Mouse (Mus musculus): ENCODE results near the gene Crisp2. TPM values are rescaled to one million over a fixed set of nuclear protein-coding genes. Genes with fewer than 3 reads are reported as not detected.

Crisp2 gene
- polyA plus RNA-seq, 1 experiment from 2014 or later, result not detected

- DNase-seq (ENCODE audit: low spot score), result no peak
- Histone ChIP-seq H3K9me3 (ENCODE audit: control insufficient read depth, low read length) (no peaks in the 10 kb centered on the region), H3K9ac (ENCODE audit: low read length) (no peak overlapping the region), H3K4me2 (replicated peaks; ENCODE audit: low read depth) (no peak overlapping the region), H3K36me3 (ENCODE audit: control insufficient read depth, insufficient read depth, low read length) (no peaks in the 10 kb centered on the region), H3K4me1 (replicated peaks; ENCODE audit: control insufficient read depth, insufficient read depth) (no peaks in the 10 kb centered on the region), H3K27me3 (ENCODE audit: control insufficient read depth, insufficient read depth, low read length) (no peaks in the 10 kb centered on the region), H3K4me3 (ENCODE audit: low read depth, low read length) (no peak overlapping the region), H3K27ac (replicated peaks) (no peak overlapping the region)
- ATAC-seq (ENCODE audit: low FRiP score, low TSS enrichment), result no peak
- no peak for TF ChIP-seq CTCF (IDR thresholded peaks at IDR 0.05; ENCODE audit: low read depth)
- no peak for TF ChIP-seq EP300 (optimal IDR thresholded peaks at IDR 0.05)
- 53% methylated on average over 9 of the region's 9 CpGs for WGBS
These were observed 14.7 kb upstream of the Crisp2 start for GRCm38 (mm10) chr17:40821477-40821876.

- WGBS, result 67% methylated on average over 4 of the region's 4 CpGs
- DNase-seq (ENCODE audit: low spot score) (no peak), ATAC-seq (ENCODE audit: low FRiP score, low TSS enrichment) (no peak)
- TF ChIP-seq EP300 (optimal IDR thresholded peaks at IDR 0.05) (no peak), CTCF (IDR thresholded peaks at IDR 0.05; ENCODE audit: low read depth) (no peak)
- H3K4me2 ChIP-seq (replicated peaks; ENCODE audit: low read depth), result no peak overlapping the region
- no peaks in the 10 kb centered on the region for H3K9me3 ChIP-seq (ENCODE audit: control insufficient read depth, low read length)
- no peaks in the 10 kb centered on the region for H3K4me1 ChIP-seq (replicated peaks; ENCODE audit: control insufficient read depth, insufficient read depth)
- no peak overlapping the region for H3K27ac ChIP-seq (replicated peaks)
- no peak overlapping the region for H3K4me3 ChIP-seq (ENCODE audit: low read depth, low read length)
- H3K9ac ChIP-seq (ENCODE audit: low read length), result no peak overlapping the region
- H3K36me3 ChIP-seq (ENCODE audit: control insufficient read depth, insufficient read depth, low read length), result no peaks in the 10 kb centered on the region
- H3K27me3 ChIP-seq (ENCODE audit: control insufficient read depth, insufficient read depth, low read length), result no peaks in the 10 kb centered on the region
These were observed 10.6 kb upstream of the Crisp2 start for GRCm38 (mm10) chr17:40817340-40817943.

- Histone ChIP-seq H3K27ac (replicated peaks) (no peak overlapping the region), H3K4me1 (replicated peaks; ENCODE audit: control insufficient read depth, insufficient read depth) (no peaks in the 10 kb centered on the region), H3K4me2 (replicated peaks; ENCODE audit: low read depth) (no peak overlapping the region), H3K9me3 (ENCODE audit: control insufficient read depth, low read length) (no peaks in the 10 kb centered on the region), H3K9ac (ENCODE audit: low read length) (no peak overlapping the region), H3K36me3 (ENCODE audit: control insufficient read depth, insufficient read depth, low read length) (no peaks in the 10 kb centered on the region), H3K4me3 (ENCODE audit: low read depth, low read length) (no peak overlapping the region), H3K27me3 (ENCODE audit: control insufficient read depth, insufficient read depth, low read length) (no peaks in the 10 kb centered on the region)
- ATAC-seq (ENCODE audit: low FRiP score, low TSS enrichment) (no peak), DNase-seq (ENCODE audit: low spot score) (no peak)
- TF ChIP-seq CTCF (IDR thresholded peaks at IDR 0.05; ENCODE audit: low read depth) (no peak), EP300 (optimal IDR thresholded peaks at IDR 0.05) (no peak)
- 70% methylated on average over 2 of the region's 2 CpGs for WGBS
These were observed 5.5 kb upstream of the Crisp2 start for GRCm38 (mm10) chr17:40812259-40812658.

- ATAC-seq (ENCODE audit: low FRiP score, low TSS enrichment) (no peak), DNase-seq (ENCODE audit: low spot score) (no peak)
- H3K27me3 ChIP-seq (ENCODE audit: control insufficient read depth, insufficient read depth, low read length), result no peaks in the 10 kb centered on the region
- H3K9ac ChIP-seq (ENCODE audit: low read length), result no peak overlapping the region
- H3K36me3 ChIP-seq (ENCODE audit: control insufficient read depth, insufficient read depth, low read length), result no peaks in the 10 kb centered on the region
- WGBS, result 88% methylated on average over 1 of the region's 1 CpGs
- TF ChIP-seq EP300 (optimal IDR thresholded peaks at IDR 0.05), result no peak
- no peak for TF ChIP-seq CTCF (IDR thresholded peaks at IDR 0.05; ENCODE audit: low read depth)
- H3K4me1 ChIP-seq (replicated peaks; ENCODE audit: control insufficient read depth, insufficient read depth), result no peaks in the 10 kb centered on the region
- no peak overlapping the region for H3K4me3 ChIP-seq (ENCODE audit: low read depth, low read length)
- H3K9me3 ChIP-seq (ENCODE audit: control insufficient read depth, low read length), result no peaks in the 10 kb centered on the region
- H3K4me2 ChIP-seq (replicated peaks; ENCODE audit: low read depth), result no peak overlapping the region
- no peak overlapping the region for H3K27ac ChIP-seq (replicated peaks)
These were observed 4.8 kb upstream of the Crisp2 start for GRCm38 (mm10) chr17:40811560-40811959.

- H3K4me3 ChIP-seq (ENCODE audit: low read depth, low read length), result no peak within 1 kb of the TSS
- no peak within 1 kb of the TSS for H3K4me2 ChIP-seq (replicated peaks; ENCODE audit: low read depth)
- no peak within 1 kb of the TSS for H3K27ac ChIP-seq (replicated peaks)
- no peaks in the 10 kb centered on the region for H3K27me3 ChIP-seq (ENCODE audit: control insufficient read depth, insufficient read depth, low read length)
- ATAC-seq (ENCODE audit: low FRiP score, low TSS enrichment), result no peak
- WGBS, result 53% methylated on average over 1 of the region's 1 CpGs
- H3K36me3 ChIP-seq (ENCODE audit: control insufficient read depth, insufficient read depth, low read length), result no peaks in the 10 kb centered on the region
- no peak within 1 kb of the TSS for H3K9ac ChIP-seq (ENCODE audit: low read length)
- TF ChIP-seq EP300 (optimal IDR thresholded peaks at IDR 0.05), result no peak
- no peak for TF ChIP-seq CTCF (IDR thresholded peaks at IDR 0.05; ENCODE audit: low read depth)
- DNase-seq (ENCODE audit: low spot score), result no peak
- H3K4me1 ChIP-seq (replicated peaks; ENCODE audit: control insufficient read depth, insufficient read depth), result no peaks in the 10 kb centered on the region
- H3K9me3 ChIP-seq (ENCODE audit: control insufficient read depth, low read length), result no peaks in the 10 kb centered on the region
These were observed 4.1 kb upstream of the Crisp2 start, which contains the start of gene Rhag for GRCm38 (mm10) chr17:40810934-40811333. TSS of gene Rhag (plus strand) at chr17:40811126.

GRCm38 (mm10) chr17:40808071-40808470 is 1.3 kb upstream of the Crisp2 start:
- TF ChIP-seq CTCF (IDR thresholded peaks at IDR 0.05; ENCODE audit: low read depth) (no peak), EP300 (optimal IDR thresholded peaks at IDR 0.05) (no peak)
- no peak overlapping the region for H3K27ac ChIP-seq (replicated peaks)
- H3K27me3 ChIP-seq (ENCODE audit: control insufficient read depth, insufficient read depth, low read length), result no peaks in the 10 kb centered on the region
- H3K4me1 ChIP-seq (replicated peaks; ENCODE audit: control insufficient read depth, insufficient read depth), result no peaks in the 10 kb centered on the region
- no peak overlapping the region for H3K4me3 ChIP-seq (ENCODE audit: low read depth, low read length)
- no peak for ATAC-seq (ENCODE audit: low FRiP score, low TSS enrichment)
- H3K9me3 ChIP-seq (ENCODE audit: control insufficient read depth, low read length), result no peaks in the 10 kb centered on the region
- no peak for DNase-seq (ENCODE audit: low spot score)
- no peaks in the 10 kb centered on the region for H3K36me3 ChIP-seq (ENCODE audit: control insufficient read depth, insufficient read depth, low read length)
- no peak overlapping the region for H3K4me2 ChIP-seq (replicated peaks; ENCODE audit: low read depth)
- H3K9ac ChIP-seq (ENCODE audit: low read length), result no peak overlapping the region
